Mouse (Mus musculus) liver, adult 2 months (tissue): ENCODE data around the gene Camkv.

Source experiments
- CTCF ChIP-seq: fragments of 200-500 bp; IDR thresholded peaks from 2 replicates; pipeline ENCODE4 v1.5.1; 2011; ENCODE audit warnings: low read depth, low read length, control low read depth
- POLR2A ChIP-seq: fragments of 200-500 bp; IDR thresholded peaks from 2 replicates; pipeline ENCODE4 v1.6.1; 2011; ENCODE audit warnings: low read length, control low read depth; ENCODE audit not compliant: insufficient read depth; ENCODE audit errors: extremely low read depth

- no peak for TF ChIP-seq CTCF
- no peak for TF ChIP-seq POLR2A
These were observed 7.7 kb upstream of the Camkv start for GRCm38 (mm10) chr9:107927749-107928148.
